Mouse (Mus musculus): ENCODE results near the gene Il1f5. TPM values are rescaled to one million over a fixed set of nuclear protein-coding genes. Genes with fewer than 3 reads are reported as not detected.

The Il1f5 gene
- total RNA-seq (2015) (not detected in 2 replicates), total RNA-seq (2017) (not detected in 2 replicates)

GRCm38 (mm10) chr2:24276654-24277053, at the start of gene Il1f5:
Gene Il1f5 (plus strand): TSS chr2:24276954.
- ATAC-seq (ENCODE audit: poor library complexity, severe bottlenecking) = no peak

GRCm38 (mm10) chr2:24227191-24227590, 49.6 kb upstream of the Il1f5 start:
- no peak for ATAC-seq (ENCODE audit: poor library complexity, severe bottlenecking)

- no peak for ATAC-seq (ENCODE audit: poor library complexity, severe bottlenecking)
These were observed 9.3 kb upstream of the Il1f5 start for GRCm38 (mm10) chr2:24267503-24267902.

- ATAC-seq (ENCODE audit: poor library complexity, severe bottlenecking) = no peak
These were observed 3.1 kb upstream of the Il1f5 start for GRCm38 (mm10) chr2:24273619-24274018.

- ATAC-seq (ENCODE audit: poor library complexity, severe bottlenecking) = no peak
These were observed 1.6 kb upstream of the Il1f5 start for GRCm38 (mm10) chr2:24275146-24275545.

GRCm38 (mm10) chr2:24290896-24291295, 14.1 kb downstream of the Il1f5 start, which contains the start of gene Il1f10:
Gene Il1f10 (plus strand): TSS chr2:24291196.
- no peak for ATAC-seq (ENCODE audit: poor library complexity, severe bottlenecking)

GRCm38 (mm10) chr2:24294616-24295015, 17.9 kb downstream of the Il1f5 start:
- ATAC-seq (ENCODE audit: poor library complexity, severe bottlenecking) = no peak

GRCm38 (mm10) chr2:24296837-24297236, 20.1 kb downstream of the Il1f5 start:
- peak; percentile 88 for ATAC-seq (ENCODE audit: poor library complexity, severe bottlenecking)

GRCm38 (mm10) chr2:24311302-24312001, 34.7 kb downstream of the Il1f5 start:
- ATAC-seq (ENCODE audit: poor library complexity, severe bottlenecking) = peak; percentile 93

- 0 out of 2 replicates have a peak, but pooled peaks have one; percentile 34 for ATAC-seq (ENCODE audit: poor library complexity, severe bottlenecking)
These were observed 40.2 kb downstream of the Il1f5 start for GRCm38 (mm10) chr2:24316919-24317318.

- peak; percentile 90 for ATAC-seq (ENCODE audit: poor library complexity, severe bottlenecking)
These were observed 41.3 kb downstream of the Il1f5 start for GRCm38 (mm10) chr2:24317919-24318598.

Other genes starting within 250 kb of the Il1f5 start
- 15.1 and 16.1 TPM in 2 replicates for gene Hnmt, start 227.6 kb upstream of the Il1f5 start, total RNA-seq (2015)
- 27.2 and 41.2 TPM in 2 replicates for gene Hnmt, start 227.6 kb upstream of the Il1f5 start, total RNA-seq (2017)
- not detected in 2 replicates for gene Tbpl2, start 180.4 kb upstream of the Il1f5 start, total RNA-seq (2015)
- gene Tbpl2, start 180.4 kb upstream of the Il1f5 start, total RNA-seq (2017) = not detected in 2 replicates
- not detected in 2 replicates for gene Il1f8, start 123.8 kb upstream of the Il1f5 start, total RNA-seq (2015)
- not detected in 2 replicates for gene Il1f8, start 123.8 kb upstream of the Il1f5 start, total RNA-seq (2017)
- 55.9 and 64.6 TPM in 2 replicates for gene Il1f9, start 90.5 kb upstream of the Il1f5 start, total RNA-seq (2015)
- gene Il1f9, start 90.5 kb upstream of the Il1f5 start, total RNA-seq (2017) = 38.3 and 38.4 TPM in 2 replicates
- gene Il1f6, start 61.5 kb upstream of the Il1f5 start, total RNA-seq (2015) = not detected in 2 replicates
- gene Il1f6, start 61.5 kb upstream of the Il1f5 start, total RNA-seq (2017) = not detected in 2 replicates
- not detected in 2 replicates for gene Il1f10, start 14.2 kb downstream of the Il1f5 start, total RNA-seq (2015)
- not detected in 2 replicates for gene Il1f10, start 14.2 kb downstream of the Il1f5 start, total RNA-seq (2017)
- gene Il1rn, start 59.9 kb downstream of the Il1f5 start, total RNA-seq (2015) = 43.0 and 51.1 TPM in 2 replicates
- gene Il1rn, start 59.9 kb downstream of the Il1f5 start, total RNA-seq (2017) = 35.8 and 35.9 TPM in 2 replicates
- 31.0 and 32.2 TPM in 2 replicates for gene Psd4, start 90.6 kb downstream of the Il1f5 start, total RNA-seq (2015)
- gene Psd4, start 90.6 kb downstream of the Il1f5 start, total RNA-seq (2017) = 64.7 and 71.7 TPM in 2 replicates
- 0.52 and 2.4 TPM in 2 replicates for gene Pax8, start 198.6 kb downstream of the Il1f5 start, total RNA-seq (2015)
- 0.24 and 0.48 TPM in 2 replicates for gene Pax8, start 198.6 kb downstream of the Il1f5 start, total RNA-seq (2017)

Data from megakaryocyte, adult 5-6 weeks (primary cell).